20 mouse cellular contexts compared by ENCODE assay signal in genomic region chr1:66781027-66781426, GRCm38 (mm10).
"Had no signal": no experiment of that assay in that cellular context is flagged by ENCODE, and none has a peak within 500 bp of the region (broad histone marks: within the 10 kb centered on the region; RNA-seq: fewer than 3 reads in every experiment).

No protein-coding gene starts in this region.

- H3K4me1 ChIP-seq: intestine, embryonic 15.5 days; kidney, embryonic 15.5 days; liver, embryonic 13.5 days; lung, embryonic 15.5 days; megakaryocyte, embryonic 14.5 days; midbrain, embryonic 10.5 days; midbrain, embryonic 13.5 days had no signal

- H3K36me3 ChIP-seq: intestine, embryonic 15.5 days; kidney, embryonic 15.5 days; liver, embryonic 13.5 days; lung, embryonic 15.5 days; midbrain, embryonic 10.5 days had no signal

- H3K27me3 ChIP-seq: intestine, embryonic 15.5 days; kidney, embryonic 15.5 days; liver, embryonic 13.5 days; lung, embryonic 15.5 days; megakaryocyte, embryonic 14.5 days; midbrain, embryonic 13.5 days had no signal

- H3K9me3 ChIP-seq: intestine, embryonic 15.5 days; kidney, embryonic 15.5 days; liver, embryonic 13.5 days; lung, embryonic 15.5 days; megakaryocyte, embryonic 14.5 days; midbrain, embryonic 10.5 days; midbrain, embryonic 13.5 days had no signal

- DNase-seq: kidney, adult 11 months; kidney, adult 8-10 months; kidney, postnatal 10 days; kidney, postnatal 36 days; layer of hippocampus, postnatal 36 days; liver, embryonic 13.5 days; lung, postnatal 4 days; right cerebral cortex, adult 18-20 months; right cerebral cortex, postnatal 14 days; right cerebral cortex, postnatal 4 days; thymus, postnatal 36 days had no signal

- H3K9ac ChIP-seq: intestine, embryonic 15.5 days; kidney, embryonic 15.5 days; liver, embryonic 13.5 days; lung, embryonic 15.5 days; midbrain, embryonic 13.5 days had no signal

- H3K27ac ChIP-seq: intestine, embryonic 15.5 days; kidney, embryonic 15.5 days; left cerebral cortex, adult 2 months; liver, embryonic 13.5 days; lung, embryonic 15.5 days; midbrain, embryonic 10.5 days; midbrain, embryonic 13.5 days had no signal

- H3K4me2 ChIP-seq: intestine, embryonic 15.5 days; kidney, embryonic 15.5 days; liver, embryonic 13.5 days; lung, embryonic 15.5 days; midbrain, embryonic 13.5 days had no signal

- H3K4me3 ChIP-seq: intestine, embryonic 15.5 days; kidney, embryonic 15.5 days; left cerebral cortex, adult 2 months; liver, embryonic 13.5 days; lung, embryonic 15.5 days; megakaryocyte, embryonic 14.5 days; midbrain, embryonic 10.5 days; midbrain, embryonic 13.5 days; myocyte had no signal

- ATAC-seq: intestine, embryonic 15.5 days; midbrain, embryonic 13.5 days; midbrain, embryonic 16.5 days had no signal
